Comparison of ENCODE assay signal across 23 mouse cellular contexts in genomic region chr5:126559011-126559410, GRCm38 (mm10).
DNase-seq lines count a peak whose midpoint lies in the region; ATAC-seq and TF ChIP-seq lines count a peak whose summit lies in the region.
"Had no signal": no experiment of that assay in that cellular context is flagged by ENCODE, and none has a peak within 500 bp of the region (broad histone marks: within the 10 kb centered on the region; RNA-seq: fewer than 3 reads in every experiment).

No protein-coding gene starts in this region.

- no peak for TF ChIP-seq CTCF in brain, embryonic 14.5 days (IDR thresholded peaks at IDR 0.05; ENCODE audit: borderline replicate concordance, extremely low read depth, insufficient read depth, insufficient read length)

- 55% methylated on average over 4 of the region's 4 CpGs for WGBS in embryonic facial prominence, embryonic 11.5 days
- 56% methylated on average over 4 of the region's 4 CpGs for WGBS in embryonic facial prominence, embryonic 10.5 days

- H3K4me1 ChIP-seq in embryonic facial prominence, embryonic 11.5 days (ENCODE audit: control insufficient read depth, insufficient read depth, low read length), result no peaks in the 10 kb centered on the region
- no peaks in the 10 kb centered on the region for H3K4me1 ChIP-seq in embryonic facial prominence, embryonic 10.5 days
- H3K4me1 ChIP-seq: embryonic facial prominence, embryonic 12.5 days; forebrain, embryonic 13.5 days; forebrain, embryonic 15.5 days had no signal

- TF ChIP-seq POLR2A in brain, embryonic 14.5 days (IDR thresholded peaks at IDR 0.05; ENCODE audit: borderline replicate concordance, extremely low read depth, insufficient read depth, insufficient read length, poor library complexity, severe bottlenecking), result no peak

- H3K9me3 ChIP-seq in embryonic facial prominence, embryonic 11.5 days (replicated peaks; ENCODE audit: control insufficient read depth, low read length), result no peaks in the 10 kb centered on the region
- no peaks in the 10 kb centered on the region for H3K9me3 ChIP-seq in embryonic facial prominence, embryonic 10.5 days
- H3K9me3 ChIP-seq: embryonic facial prominence, embryonic 12.5 days; forebrain, embryonic 13.5 days; forebrain, embryonic 15.5 days had no signal

- no peaks in the 10 kb centered on the region for H3K36me3 ChIP-seq in embryonic facial prominence, embryonic 11.5 days (replicated peaks; ENCODE audit: control insufficient read depth, insufficient read depth, low read depth, low read length)
- H3K36me3 ChIP-seq in embryonic facial prominence, embryonic 10.5 days (replicated peaks), result no peaks in the 10 kb centered on the region
- H3K36me3 ChIP-seq: embryonic facial prominence, embryonic 12.5 days; forebrain, embryonic 15.5 days had no signal

- ATAC-seq in embryonic facial prominence, embryonic 11.5 days (replicated peaks; ENCODE audit: insufficient number of reproducible peaks, low FRiP score, low TSS enrichment, low read depth), result no peak
- ATAC-seq: activated CD4-positive, CD25-positive, alpha-beta regulatory T cell, adult 4 months; CD4-positive, CD25-positive, alpha-beta regulatory T cell, adult 4 months; forebrain, embryonic 13.5 days; forebrain, embryonic 15.5 days; forebrain, postnatal 0 days had no signal

- no peaks in the 10 kb centered on the region for H3K27me3 ChIP-seq in embryonic facial prominence, embryonic 11.5 days (ENCODE audit: control insufficient read depth, insufficient read depth, low read length)
- H3K27me3 ChIP-seq in embryonic facial prominence, embryonic 10.5 days (replicated peaks; ENCODE audit: low read depth, poor library complexity, severe bottlenecking), result no peaks in the 10 kb centered on the region
- H3K27me3 ChIP-seq: CH12.LX; embryonic facial prominence, embryonic 12.5 days; forebrain, embryonic 13.5 days; forebrain, embryonic 15.5 days had no signal

- H3K4me3 ChIP-seq in embryonic facial prominence, embryonic 11.5 days (ENCODE audit: low read depth, low read length), result no peak overlapping the region
- H3K4me3 ChIP-seq in embryonic facial prominence, embryonic 10.5 days, result no peak overlapping the region
- H3K4me3 ChIP-seq: embryonic facial prominence, embryonic 12.5 days; forebrain, embryonic 13.5 days; forebrain, embryonic 15.5 days had no signal

- no peak overlapping the region for H3K4me2 ChIP-seq in embryonic facial prominence, embryonic 11.5 days (ENCODE audit: low read depth, low read length)
- H3K4me2 ChIP-seq: embryonic facial prominence, embryonic 12.5 days; forebrain, embryonic 13.5 days; forebrain, embryonic 15.5 days had no signal

- peak; percentile 4 for DNase-seq in embryonic facial prominence, embryonic 11.5 days (ENCODE audit: low spot score)
- no peak for DNase-seq in embryonic facial prominence, embryonic 10.5 days (ENCODE audit: low spot score)
- DNase-seq in ES-CJ7 (ENCODE audit: low read depth, low spot score) (peak; percentile 33), WW6 (ENCODE audit: low read depth, low spot score) (peak; percentile 7)
- peak; percentile 20 for DNase-seq in brain, embryonic 14.5 days (ENCODE audit: low read depth)
- DNase-seq in kidney, postnatal 36 days, result no peak
- DNase-seq in kidney, postnatal 4 days, result no peak
- DNase-seq: adrenal gland, adult 8-10 months; adrenal gland, postnatal 14 days; adrenal gland, postnatal 36 days; B cell, adult 2 months; cerebellum, adult 11 months; cerebellum, adult 18-20 months; cerebellum, adult 8-10 months; cerebellum, postnatal 10 days; cerebellum, postnatal 25 days; forebrain, postnatal 0 days had no signal

- H3K9ac ChIP-seq in embryonic facial prominence, embryonic 11.5 days (replicated peaks; ENCODE audit: low read length), result no peak overlapping the region
- H3K9ac ChIP-seq: embryonic facial prominence, embryonic 12.5 days; forebrain, embryonic 13.5 days; forebrain, embryonic 15.5 days; forebrain, postnatal 0 days had no signal

- H3K27ac ChIP-seq in embryonic facial prominence, embryonic 11.5 days (replicated peaks; ENCODE audit: low read depth, low read length), result no peak overlapping the region
- no peak overlapping the region for H3K27ac ChIP-seq in embryonic facial prominence, embryonic 10.5 days (replicated peaks)
- H3K27ac ChIP-seq: embryonic facial prominence, embryonic 12.5 days; forebrain, embryonic 13.5 days; forebrain, embryonic 15.5 days had no signal

Comparison
In these comparisons a context has a peak if more than half of its experiments do, and no peak if none do; other contexts are left out.
1. DNase-seq: peak in embryonic facial prominence, embryonic 11.5 days (single experiment), ES-CJ7 (single experiment), WW6 (single experiment) and brain, embryonic 14.5 days (single experiment); none in embryonic facial prominence, embryonic 10.5 days (single experiment), kidney, postnatal 36 days (0 of 2) and kidney, postnatal 4 days (0 of 2).